Comparison of ENCODE assay signal across 8 mouse cellular contexts in the genomic region with DNA sequence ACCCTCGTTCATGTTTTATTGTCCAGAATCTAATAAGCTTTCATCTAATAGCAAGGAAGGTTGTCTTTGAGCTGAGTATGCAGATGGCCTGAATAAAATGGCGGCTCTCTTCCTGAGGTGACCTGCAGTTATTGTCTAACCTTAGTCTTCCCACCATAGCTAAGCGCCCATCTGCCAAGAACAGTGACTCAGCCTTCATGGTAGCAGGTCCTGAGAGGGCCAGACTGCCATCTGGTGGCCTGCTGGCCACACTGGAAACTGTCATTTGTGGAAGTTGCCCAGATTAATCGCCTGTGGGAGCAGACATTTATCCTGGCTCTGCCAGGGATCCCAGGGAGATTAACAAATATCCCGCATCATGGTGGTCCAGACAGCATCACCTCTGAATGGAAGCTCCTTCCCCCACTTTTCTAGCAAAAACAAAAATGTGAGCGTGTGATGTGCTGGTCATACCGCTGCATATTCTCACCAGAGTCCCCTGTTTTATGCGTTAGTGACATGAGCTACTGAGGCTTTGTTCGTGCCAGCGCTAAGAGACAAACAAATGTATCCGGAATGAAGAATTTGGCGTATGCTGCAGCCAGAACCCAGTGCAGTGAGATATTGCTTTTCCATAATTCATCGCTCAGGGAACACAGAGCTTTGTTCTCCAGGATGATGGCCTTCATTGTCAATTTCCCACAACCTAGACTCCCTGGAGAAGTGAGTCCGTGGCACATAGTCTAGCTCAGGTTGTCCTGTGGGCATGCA. TPM values are rescaled to one million over a fixed set of nuclear protein-coding genes. Genes with fewer than 3 reads are reported as not detected.
DNase-seq lines count a peak whose midpoint lies in the region; ATAC-seq and TF ChIP-seq lines count a peak whose summit lies in the region.

No protein-coding gene starts in this region.

- no peaks in the 10 kb centered on the region for H3K4me1 ChIP-seq in kidney, postnatal 0 days (replicated peaks; ENCODE audit: insufficient read depth, low read length)
- peaks cover 14% of the 10 kb centered on the region for H3K4me1 ChIP-seq in neural tube, embryonic 15.5 days

- no peak overlapping the region for H3K4me3 ChIP-seq in kidney, postnatal 0 days (replicated peaks; ENCODE audit: low read depth, low read length)
- H3K4me3 ChIP-seq in neural tube, embryonic 15.5 days (replicated peaks) = no peak overlapping the region

- ATAC-seq in common myeloid progenitor, adult 5-6 weeks (replicated peaks; ENCODE audit: low read depth, poor library complexity, severe bottlenecking) = peak; percentile 93
- peak; percentile 74 for ATAC-seq in kidney, postnatal 0 days (replicated peaks; ENCODE audit: low FRiP score, low read depth)
- ATAC-seq in neural tube, embryonic 15.5 days (ENCODE audit: low FRiP score) = no peak; the same call in 1 of the 2 replicates

- no peaks in the 10 kb centered on the region for H3K36me3 ChIP-seq in kidney, postnatal 0 days (ENCODE audit: insufficient read depth, low read length)
- no peaks in the 10 kb centered on the region for H3K36me3 ChIP-seq in neural tube, embryonic 15.5 days

- DNase-seq in B cell, adult 2 months = peak; percentile 7 to 15
- DNase-seq in WW6 (ENCODE audit: low read depth, low spot score) = peak; percentile 33
- DNase-seq in gastrocnemius, postnatal 25 days = peak; percentile 72
- peak; percentile 81 for DNase-seq in kidney, postnatal 0 days (ENCODE audit: low spot score)
- DNase-seq in lung, adult 18-20 months = peak; percentile 68 to 81
- DNase-seq in natural killer cell, adult 2 months (ENCODE audit: low spot score in 2 of 2) = no peak

- H3K4me2 ChIP-seq in kidney, postnatal 0 days (ENCODE audit: low read length) = no peak overlapping the region
- H3K4me2 ChIP-seq in neural tube, embryonic 15.5 days = no peak overlapping the region

- 49% methylated on average over 14 of the region's 14 CpGs for WGBS in kidney, postnatal 0 days
- 37% methylated on average over 14 of the region's 14 CpGs for WGBS in neural tube, embryonic 15.5 days

- H3K9me3 ChIP-seq in kidney, postnatal 0 days (replicated peaks; ENCODE audit: low read length) = no peaks in the 10 kb centered on the region
- no peaks in the 10 kb centered on the region for H3K9me3 ChIP-seq in neural tube, embryonic 15.5 days (replicated peaks)

- H3K27me3 ChIP-seq in kidney, postnatal 0 days (ENCODE audit: insufficient read depth, low read length) = no peaks in the 10 kb centered on the region
- no peaks in the 10 kb centered on the region for H3K27me3 ChIP-seq in neural tube, embryonic 15.5 days (replicated peaks)

- no peak overlapping the region for H3K27ac ChIP-seq in kidney, postnatal 0 days
- 0 out of 2 replicates have a peak overlapping the region, but pooled peaks have one; percentile 5 for H3K27ac ChIP-seq in neural tube, embryonic 15.5 days (replicated peaks)

- peak; percentile 93 for TF ChIP-seq CTCF in kidney, postnatal 0 days (IDR thresholded peaks at IDR 0.05; ENCODE audit: low read depth)

- no peak overlapping the region for H3K9ac ChIP-seq in kidney, postnatal 0 days (ENCODE audit: low read depth, low read length)
- no peak overlapping the region for H3K9ac ChIP-seq in neural tube, embryonic 15.5 days (replicated peaks)

RNA-seq across cellular contexts. Expression of a gene that starts 11.5 kb away (rescaled TPM):
- total RNA-seq in common myeloid progenitor, adult 5-6 weeks (2017) = not detected in 2 replicates
- 1 to 10 TPM in 1 of 2 experiments, under 1 TPM in 1; 0.82 to 1.2 TPM for total RNA-seq in gastrocnemius, postnatal 25 days (2021)
- polyA plus RNA-seq in kidney, postnatal 0 days (2015; fragmentation: Nextera tagmentation; extraction: Ambion mirVana) = 48.1 and 49.5 TPM in 2 replicates
- polyA plus RNA-seq in neural tube, embryonic 15.5 days (2015; fragmentation: Nextera tagmentation; extraction: Ambion mirVana) = 10.1 and 11.9 TPM in 2 replicates

RNA-seq across cellular contexts. Expression of a gene that starts 17.1 kb away (rescaled TPM):
- not detected in 2 replicates for total RNA-seq in common myeloid progenitor, adult 5-6 weeks (2017)
- total RNA-seq in gastrocnemius, postnatal 25 days (2021) = not detected
- polyA plus RNA-seq in kidney, postnatal 0 days (2015; fragmentation: Nextera tagmentation; extraction: Ambion mirVana) = 0.12 and 0.15 TPM in 2 replicates
- polyA plus RNA-seq in neural tube, embryonic 15.5 days (2015; fragmentation: Nextera tagmentation; extraction: Ambion mirVana) = 13.9 and 14.3 TPM in 2 replicates

RNA-seq across cellular contexts. Expression of a gene that starts 53.2 kb away (rescaled TPM):
- 33.8 and 51.5 TPM in 2 replicates for total RNA-seq in common myeloid progenitor, adult 5-6 weeks (2017)
- 100 to 1,000 TPM; 436 to 528 TPM for total RNA-seq in gastrocnemius, postnatal 25 days (2021)
- 96.1 and 139 TPM in 2 replicates for polyA plus RNA-seq in kidney, postnatal 0 days (2015; fragmentation: Nextera tagmentation; extraction: Ambion mirVana)
- 87.9 and 103 TPM in 2 replicates for polyA plus RNA-seq in neural tube, embryonic 15.5 days (2015; fragmentation: Nextera tagmentation; extraction: Ambion mirVana)

RNA-seq across cellular contexts. Expression of a gene that starts 55.2 kb away (rescaled TPM):
- total RNA-seq in common myeloid progenitor, adult 5-6 weeks (2017) = 4.7 and 7.3 TPM in 2 replicates
- total RNA-seq in gastrocnemius, postnatal 25 days (2021) = 10 to 100 TPM; 41.5 to 43.0 TPM
- 23.6 and 25.3 TPM in 2 replicates for polyA plus RNA-seq in kidney, postnatal 0 days (2015; fragmentation: Nextera tagmentation; extraction: Ambion mirVana)
- polyA plus RNA-seq in neural tube, embryonic 15.5 days (2015; fragmentation: Nextera tagmentation; extraction: Ambion mirVana) = 20.0 and 21.8 TPM in 2 replicates

Comparison
In these comparisons a context has a peak if more than half of its experiments do, and no peak if none do; other contexts are left out.
1. DNase-seq: peak in B cell, adult 2 months (2 of 2), WW6 (single experiment), gastrocnemius, postnatal 25 days (single experiment), kidney, postnatal 0 days (single experiment) and lung, adult 18-20 months (2 of 2); none in natural killer cell, adult 2 months (0 of 2).